Mouse (Mus musculus) kidney, adult 11 months (tissue): ENCODE measurements around the gene Abhd6.

Experiments
- DNase-seq: peaks from one replicate; pipeline ENCODE4 v3.0.0; 2022

The Abhd6 gene

GRCm38 (mm10) chr14:8063835-8064785, 61.4 kb downstream of the Abhd6 start:
- DNase-seq, result no peak

- DNase-seq, result peak; percentile 94
These were observed 77.5 kb downstream of the Abhd6 start, which contains the start of gene Rpp14 for GRCm38 (mm10) chr14:8080165-8080679. Gene Rpp14, plus strand, starts transcription at chr14:8080367.

- no peak for DNase-seq
These were observed 78.0 kb downstream of the Abhd6 start for GRCm38 (mm10) chr14:8080718-8081117.

GRCm38 (mm10) chr14:8082949-8083348, 80.2 kb downstream of the Abhd6 start:
- DNase-seq, result no peak

GRCm38 (mm10) chr14:8089016-8089415, 86.3 kb downstream of the Abhd6 start:
- DNase-seq, result no peak

GRCm38 (mm10) chr14:8092573-8092972, 89.9 kb downstream of the Abhd6 start:
- no peak for DNase-seq

- no peak for DNase-seq
These were observed 90.7 kb downstream of the Abhd6 start for GRCm38 (mm10) chr14:8093427-8093826.

GRCm38 (mm10) chr14:8094931-8095561, 92.3 kb downstream of the Abhd6 start:
- DNase-seq, result no peak

GRCm38 (mm10) chr14:8095562-8095950, 92.9 kb downstream of the Abhd6 start:
- DNase-seq, result peak; percentile 25

GRCm38 (mm10) chr14:8097978-8098686, 95.4 kb downstream of the Abhd6 start, which contains the start of gene Pxk:
Gene Pxk, plus strand, starts transcription at chr14:8098211.
- DNase-seq, result peak; percentile 88

GRCm38 (mm10) chr14:8098687-8098995, 95.9 kb downstream of the Abhd6 start:
- no peak for DNase-seq

GRCm38 (mm10) chr14:8099561-8100021, 96.9 kb downstream of the Abhd6 start:
- DNase-seq, result no peak

GRCm38 (mm10) chr14:8101886-8102285, 99.2 kb downstream of the Abhd6 start:
- no peak for DNase-seq

GRCm38 (mm10) chr14:8102676-8103075, 100.0 kb downstream of the Abhd6 start:
- DNase-seq, result peak; percentile 78
